Comparison of ENCODE assay signal across 8 mouse cellular contexts in genomic region chr1:136345454-136346372, GRCm38 (mm10). TPM values are rescaled to one million over a fixed set of nuclear protein-coding genes. Genes with fewer than 3 reads are reported as not detected.
A peak's percentile ranks its signal among the peaks of the same experiment; 100 is the strongest.
DNase-seq lines count a peak whose midpoint lies in the region; ATAC-seq and TF ChIP-seq lines count a peak whose summit lies in the region.

Camsap2 (minus strand) TSS chr1:136346104.

- dilution Hi-C loops in CH12.LX (cut with MboI; ENCODE audit: extremely low pct_ligation_motif_present, extremely low pct_unique_long_range_greater_than_20kb, low sequenced_read_pairs) = no loop called here

- H3K4me1 ChIP-seq in CH12.LX (ENCODE audit: control insufficient read depth in 1 of 2, insufficient read depth in 2 of 2) = peaks cover 10 to 20% of the 10 kb centered on the region in 2 experiments
- H3K4me1 ChIP-seq in forebrain, embryonic 10.5 days = peaks cover 41% of the 10 kb centered on the region
- H3K4me1 ChIP-seq in heart, embryonic 15.5 days (replicated peaks) = peaks cover 19% of the 10 kb centered on the region
- H3K4me1 ChIP-seq in liver, embryonic 14.5 days (replicated peaks; ENCODE audit: control insufficient read depth in 2 of 2, insufficient read depth in 2 of 2, low read length in 1 of 2) = peaks cover 28 to 38% of the 10 kb centered on the region in 2 experiments
- H3K4me1 ChIP-seq in stomach, embryonic 15.5 days = peaks cover 6% of the 10 kb centered on the region

- H3K36me3 ChIP-seq in CH12.LX (replicated peaks in 1 of 2; ENCODE audit: control insufficient read depth in 1 of 2, insufficient read depth in 1 of 2, low read length in 1 of 2) = peaks cover 0 to 8% of the 10 kb centered on the region in 2 experiments
- peaks cover 8% of the 10 kb centered on the region for H3K36me3 ChIP-seq in forebrain, embryonic 10.5 days (replicated peaks)
- no peaks in the 10 kb centered on the region; the same call in 1 of the 2 replicates for H3K36me3 ChIP-seq in heart, embryonic 15.5 days
- peaks cover 6% of the 10 kb centered on the region for H3K36me3 ChIP-seq in liver, embryonic 14.5 days (replicated peaks; ENCODE audit: control insufficient read depth, insufficient read depth, low read depth)
- no peaks in the 10 kb centered on the region for H3K36me3 ChIP-seq in stomach, embryonic 15.5 days

- H3K27ac ChIP-seq in CH12.LX (ENCODE audit: insufficient read depth, low read depth) = peak within 1 kb of the TSS; percentile 24
- H3K27ac ChIP-seq in forebrain, embryonic 10.5 days = peak within 1 kb of the TSS; percentile 97
- peak within 1 kb of the TSS; percentile 100 for H3K27ac ChIP-seq in heart, embryonic 15.5 days
- peak within 1 kb of the TSS; percentile 96 for H3K27ac ChIP-seq in liver, embryonic 14.5 days
- H3K27ac ChIP-seq in stomach, embryonic 15.5 days = peak within 1 kb of the TSS; percentile 96

- TF ChIP-seq POLR2A in CH12.LX (IDR thresholded peaks at IDR 0.05; ENCODE audit: low read depth, low read length) = peak; percentile 88

- H3K9me3 ChIP-seq in CH12.LX (replicated peaks; ENCODE audit: low read length) = no peaks in the 10 kb centered on the region
- H3K9me3 ChIP-seq in forebrain, embryonic 10.5 days = no peaks in the 10 kb centered on the region
- no peaks in the 10 kb centered on the region for H3K9me3 ChIP-seq in heart, embryonic 15.5 days (replicated peaks)
- no peaks in the 10 kb centered on the region for H3K9me3 ChIP-seq in liver, embryonic 14.5 days (ENCODE audit: control insufficient read depth, low read length)
- H3K9me3 ChIP-seq in stomach, embryonic 15.5 days = no peaks in the 10 kb centered on the region

- under 1% methylated on average over 121 of the region's 121 CpGs for WGBS in forebrain, embryonic 10.5 days
- WGBS in heart, embryonic 15.5 days = under 1% methylated on average over 120 of the region's 121 CpGs
- under 1% methylated on average over 91 of the region's 121 CpGs for WGBS in liver, embryonic 14.5 days (ENCODE audit: insufficient replicate concordance)
- 0% methylated on average over 101 of the region's 121 CpGs for WGBS in stomach, embryonic 15.5 days

- peak within 1 kb of the TSS; percentile 88 to 98 (median 89) for H3K4me3 ChIP-seq in CH12.LX (replicated peaks in 1 of 3; ENCODE audit: low read depth in 2 of 3, low read length in 2 of 3, poor library complexity in 1 of 3)
- H3K4me3 ChIP-seq in forebrain, embryonic 10.5 days = peak within 1 kb of the TSS; percentile 96
- peak within 1 kb of the TSS; percentile 98 for H3K4me3 ChIP-seq in heart, embryonic 15.5 days
- peak within 1 kb of the TSS; percentile 86 to 97 for H3K4me3 ChIP-seq in liver, embryonic 14.5 days (ENCODE audit: insufficient read depth in 1 of 2, low read depth in 2 of 2, low read length in 2 of 2)
- H3K4me3 ChIP-seq in stomach, embryonic 15.5 days (replicated peaks) = peak within 1 kb of the TSS; percentile 91

- H3K9ac ChIP-seq in CH12.LX (ENCODE audit: insufficient read depth, low read depth) = peak within 1 kb of the TSS; percentile 85
- peak within 1 kb of the TSS; percentile 97 for H3K9ac ChIP-seq in heart, embryonic 15.5 days
- peak within 1 kb of the TSS; percentile 94 for H3K9ac ChIP-seq in liver, embryonic 14.5 days (replicated peaks)
- peak within 1 kb of the TSS; percentile 67 for H3K9ac ChIP-seq in stomach, embryonic 15.5 days

- TF ChIP-seq RAD21 in CH12.LX (IDR thresholded peaks at IDR 0.05; ENCODE audit: low read depth, low read length) = no peak

- no peak for TF ChIP-seq EP300 in CH12.LX (IDR thresholded peaks at IDR 0.05; ENCODE audit: low read length)
- peak; percentile 54; the same call in 1 of the 2 replicates for TF ChIP-seq EP300 in liver, embryonic 14.5 days (IDR thresholded peaks at IDR 0.05; ENCODE audit: low read depth)

- TF ChIP-seq CTCF in CH12.LX (conservative IDR thresholded peaks at IDR 0.05 in 1 of 2, IDR thresholded peaks at IDR 0.05 in 1 of 2; ENCODE audit: low read depth in 2 of 2, low read length in 2 of 2) = no peak
- no peak for TF ChIP-seq CTCF in liver, embryonic 14.5 days (IDR thresholded peaks at IDR 0.05; ENCODE audit: low read depth)

- H3K27me3 ChIP-seq in CH12.LX (replicated peaks) = peaks cover 9% of the 10 kb centered on the region
- H3K27me3 ChIP-seq in forebrain, embryonic 10.5 days (ENCODE audit: poor library complexity, severe bottlenecking) = peaks cover 17% of the 10 kb centered on the region
- H3K27me3 ChIP-seq in heart, embryonic 15.5 days = no peaks in the 10 kb centered on the region
- no peaks in the 10 kb centered on the region for H3K27me3 ChIP-seq in liver, embryonic 14.5 days (ENCODE audit: control insufficient read depth, insufficient read depth, low read length)
- H3K27me3 ChIP-seq in stomach, embryonic 15.5 days (replicated peaks) = no peaks in the 10 kb centered on the region

- H3K4me2 ChIP-seq in CH12.LX (ENCODE audit: insufficient read depth, low read depth, poor library complexity, severe bottlenecking) = peak within 1 kb of the TSS; percentile 85
- peak within 1 kb of the TSS; percentile 93 for H3K4me2 ChIP-seq in heart, embryonic 15.5 days
- peak within 1 kb of the TSS; percentile 99 for H3K4me2 ChIP-seq in liver, embryonic 14.5 days (ENCODE audit: low read depth)
- H3K4me2 ChIP-seq in stomach, embryonic 15.5 days = peak within 1 kb of the TSS; percentile 77

- in situ Hi-C loops in CH12.LX (cut with MboI; ENCODE audit: low pct_ligation_motif_present, low pct_unique_long_range_greater_than_20kb, low sequenced_read_pairs) = loop anchor here (5.0 kb wide), 1 partner anchor 47 kb away; no protein-coding TSS in a partner anchor

- H3K79me2 ChIP-seq in CH12.LX (replicated peaks; ENCODE audit: control insufficient read depth, extremely low read depth, insufficient read depth, poor library complexity, severe bottlenecking) = peaks cover 31% of the 10 kb centered on the region

- DNase-seq in CH12.LX (ENCODE audit: extremely low read depth) = peak; percentile 82
- peak; percentile 81 for DNase-seq in c-Kit-positive CD71-negative TER-119-negative erythroid progenitor cells, embryonic 14.5 days (ENCODE audit: low read depth)
- peak; percentile 92 for DNase-seq in forebrain, embryonic 10.5 days (ENCODE audit: extremely low spot score, low spot score)
- DNase-seq in kidney, postnatal 25 days = peak; percentile 95 to 97
- peak; percentile 81 to 82 (median 82) for DNase-seq in liver, embryonic 14.5 days (ENCODE audit: low read depth in 3 of 3, low spot score in 3 of 3)
- peak; percentile 96 for DNase-seq in neural tube, embryonic 10.5 days (ENCODE audit: extremely low spot score, low spot score)

- peak; percentile 96 for ATAC-seq in heart, embryonic 15.5 days (replicated peaks; ENCODE audit: insufficient number of reproducible peaks, insufficient read depth, low FRiP score, low read depth)
- peak; percentile 88 for ATAC-seq in liver, embryonic 14.5 days (ENCODE audit: insufficient read depth)
- peak; percentile 96 for ATAC-seq in stomach, embryonic 15.5 days (ENCODE audit: insufficient read depth, low FRiP score, low read depth)

TF ChIP-seq in CH12.LX, 34 proteins besides CTCF, POLR2A, EP300 and RAD21 (continues in another document):
- peak; percentile 84 for TF ChIP-seq ZMIZ1 (IDR thresholded peaks at IDR 0.05; ENCODE audit: low read depth, low read length)
- TF ChIP-seq SIN3A (IDR thresholded peaks at IDR 0.05; ENCODE audit: low read length) = peak; percentile 82
- TF ChIP-seq TBP (conservative IDR thresholded peaks at IDR 0.05; ENCODE audit: low read depth, low read length) = no peak
- peak; percentile 54; the same call in 1 of the 2 replicates for TF ChIP-seq HCFC1 (IDR thresholded peaks at IDR 0.05; ENCODE audit: low read depth, low read length)
- TF ChIP-seq MYC (IDR thresholded peaks at IDR 0.05; ENCODE audit: low read depth, low read length) = peak; percentile 92
- peak; percentile 95 for TF ChIP-seq MXI1 (IDR thresholded peaks at IDR 0.05; ENCODE audit: low read depth, low read length)
- TF ChIP-seq JUND (conservative IDR thresholded peaks at IDR 0.05; ENCODE audit: low read depth, low read length) = no peak
- TF ChIP-seq PAX5 (IDR thresholded peaks at IDR 0.05; ENCODE audit: low read length) = no peak
- peak; percentile 66 for TF ChIP-seq ELF1 (IDR thresholded peaks at IDR 0.05; ENCODE audit: low read depth, low read length)
- 0 out of 2 replicates have a peak, but pooled peaks have one; percentile 27 for TF ChIP-seq ETS1 (conservative IDR thresholded peaks at IDR 0.05; ENCODE audit: low read depth, low read length)
- TF ChIP-seq E2F4 (IDR thresholded peaks at IDR 0.05; ENCODE audit: insufficient replicate concordance, low read depth, low read length) = 0 out of 2 replicates have a peak, but pooled peaks have one; percentile 61
- TF ChIP-seq UBTF (IDR thresholded peaks at IDR 0.05; ENCODE audit: low read depth, low read length) = peak; percentile 93
- TF ChIP-seq NRF1 (IDR thresholded peaks at IDR 0.05; ENCODE audit: low read depth, low read length) = peak; percentile 99
- TF ChIP-seq USF2 (conservative IDR thresholded peaks at IDR 0.05; ENCODE audit: low read depth, low read length) = no peak
- TF ChIP-seq BHLHE40 (IDR thresholded peaks at IDR 0.05; ENCODE audit: low read depth, low read length) = no peak
- TF ChIP-seq POLR2AphosphoS2 (IDR thresholded peaks at IDR 0.05; ENCODE audit: low read depth, low read length) = no peak
- TF ChIP-seq ZNF384 (IDR thresholded peaks at IDR 0.05; ENCODE audit: low read depth, low read length) = no peak
- TF ChIP-seq JUN (IDR thresholded peaks at IDR 0.05; ENCODE audit: insufficient read depth, low read depth, low read length) = no peak
- TF ChIP-seq CHD1 (IDR thresholded peaks at IDR 0.05; ENCODE audit: low read depth, low read length) = 0 out of 2 replicates have a peak, but pooled peaks have one; percentile 50
- no peak for TF ChIP-seq MAFK (IDR thresholded peaks at IDR 0.05; ENCODE audit: insufficient replicate concordance, low read length)
- no peak for TF ChIP-seq GABPA (IDR thresholded peaks at IDR 0.05; ENCODE audit: insufficient replicate concordance, low read depth, low read length)
- TF ChIP-seq ZC3H11A (IDR thresholded peaks at IDR 0.05; ENCODE audit: low read depth, low read length) = no peak
- TF ChIP-seq KAT2A (IDR thresholded peaks at IDR 0.05; ENCODE audit: insufficient replicate concordance, low read length) = no peak
- peak; percentile 81 for TF ChIP-seq TCF12 (IDR thresholded peaks at IDR 0.05; ENCODE audit: low read depth, low read length)

RNA-seq across cellular contexts. Expression of gene Camsap2, which starts in this region (rescaled TPM):
- total RNA-seq in CH12.LX (2012; rRNA removed) = 5.6 and 7.0 TPM in 2 replicates
- total RNA-seq in CH12.LX (2014; rRNA removed) = 9.5 and 10.0 TPM in 2 replicates
- polyA plus RNA-seq in CH12.LX (2012; ENCODE audit: insufficient read length, low read depth) = 10.9 and 11.3 TPM in 2 replicates
- polyA plus RNA-seq in forebrain, embryonic 10.5 days (2016; fragmentation: Nextera tagmentation; extraction: Ambion mirVana) = 11.5 and 12.9 TPM in 2 replicates
- polyA plus RNA-seq in heart, embryonic 15.5 days (2015; fragmentation: Nextera tagmentation; extraction: Ambion mirVana) = 5.6 and 6.0 TPM in 2 replicates
- polyA plus RNA-seq in liver, embryonic 14.5 days (2012; rRNA removed) = 6.4 and 8.8 TPM in 2 replicates
- polyA plus RNA-seq in liver, embryonic 14.5 days (2014; fragmentation: Nextera tagmentation; extraction: Ambion mirVana) = 10.3 and 11.7 TPM in 2 replicates
- polyA plus RNA-seq in stomach, embryonic 15.5 days (2015; fragmentation: Nextera tagmentation; extraction: Ambion mirVana) = 8.7 and 9.5 TPM in 2 replicates

Comparison
In these comparisons a context has a peak if more than half of its experiments do, and no peak if none do; other contexts are left out.
1. Peak in every context shown above with its lines: DNase-seq, ATAC-seq, H3K4me3 ChIP-seq and H3K27ac ChIP-seq.
2. H3K27ac ChIP-seq: peak in every context shown above with its lines; median percentile 100 in heart, embryonic 15.5 days; 97 in forebrain, embryonic 10.5 days; 96 in liver, embryonic 14.5 days; 96 in stomach, embryonic 15.5 days; 24 in CH12.LX.